Mouse (Mus musculus) midbrain, embryonic 16.5 days (tissue): ENCODE results near the gene Dcst1. TPM values are rescaled to one million over a fixed set of nuclear protein-coding genes. Genes with fewer than 3 reads are reported as not detected.

Source experiments
- ATAC-seq: fragments of 200-750 bp; cut with Nextera tagmentation; 2 replicates; pipeline ENCODE4 v1.8.0; 2017; ENCODE audit warnings: moderate TSS enrichment
- H3K27ac ChIP-seq: fragments of 300-500 bp; sonication (generic); 2 replicates; pipeline ENCODE4 v1.5.1; 2014; ENCODE audit warnings: mild to moderate bottlenecking, low read length, mixed read lengths
- H3K27me3 ChIP-seq: fragments of 300-500 bp; sonication (generic); 2 replicates; pipeline ENCODE4 v1.6.1; 2014; ENCODE audit warnings: low read depth, low read length, mixed read lengths; ENCODE audit not compliant: control insufficient read depth, insufficient read depth
- H3K36me3 ChIP-seq: fragments of 300-500 bp; sonication (generic); 2 replicates; pipeline ENCODE4 v1.6.1; 2014; ENCODE audit warnings: mild to moderate bottlenecking, low read length, moderate library complexity, mixed read lengths; ENCODE audit not compliant: control insufficient read depth, insufficient read depth
- H3K4me1 ChIP-seq: fragments of 300-500 bp; sonication (generic); 2 replicates; pipeline ENCODE4 v1.6.1; 2014; ENCODE audit warnings: mild to moderate bottlenecking, low read length, mixed read lengths; ENCODE audit not compliant: control insufficient read depth, insufficient read depth
- H3K4me2 ChIP-seq: fragments of 300-500 bp; sonication (generic); 2 replicates; pipeline ENCODE4 v1.6.1; 2014; ENCODE audit warnings: mild to moderate bottlenecking, low read length, mixed read lengths
- H3K4me3 ChIP-seq: fragments of 300-500 bp; sonication (generic); 2 replicates; pipeline ENCODE4 v1.5.1; 2014; ENCODE audit warnings: low read depth, mild to moderate bottlenecking, low read length, moderate library complexity, mixed read lengths
- H3K9ac ChIP-seq: fragments of 300-500 bp; sonication (generic); 2 replicates; pipeline ENCODE4 v1.6.1; 2014; ENCODE audit warnings: low read depth, low read length, mixed read lengths
- H3K9me3 ChIP-seq: fragments of 300-500 bp; sonication (generic); replicated peaks from 2 replicates; pipeline ENCODE4 v1.6.1; 2014; ENCODE audit warnings: mild to moderate bottlenecking, low read length, mixed read lengths; ENCODE audit not compliant: control insufficient read depth, poor library complexity, severe bottlenecking
- WGBS: fragments of 180-500 bp; shearing (Covaris S2); extraction: QIAGEN DNeasy Blood & Tissue Kit; methylation state at CpG from one replicate; pipeline ENCODE4 v1.1.7; 2014; 5-methylcytosine and 5-hydroxymethylcytosine counted together
- polyA plus RNA-seq: library from polyadenylated mRNA; unstranded; fragments of >200 nt; fragmentation: Nextera tagmentation; extraction: Ambion mirVana; gene quantifications from 2 replicates; pipeline ENCODE4 v1.2.1, GENCODE M21; 2015

Gene Dcst1
- polyA plus RNA-seq, 1 experiment from 2014 or later = 0.98 TPM

- Histone ChIP-seq H3K9me3 (no peaks in the 10 kb centered on the region), H3K36me3 (no peaks in the 10 kb centered on the region), H3K4me2 (peak overlapping the region; percentile 99), H3K4me1 (peaks cover 53% of the 10 kb centered on the region), H3K9ac (peak overlapping the region; percentile 72), H3K4me3 (peak overlapping the region; percentile 55), H3K27me3 (peaks cover 21% of the 10 kb centered on the region), H3K27ac (0 out of 2 replicates have a peak overlapping the region, but pooled peaks have one; percentile 8)
- no peak for ATAC-seq
- 11% methylated on average over 18 of the region's 19 CpGs for WGBS
These were observed 25.9 kb upstream of the Dcst1 start for GRCm38 (mm10) chr3:89390699-89391662.

- no peaks in the 10 kb centered on the region for H3K36me3 ChIP-seq
- peaks cover 45% of the 10 kb centered on the region for H3K4me1 ChIP-seq
- 65% methylated on average over 3 of the region's 5 CpGs for WGBS
- H3K9ac ChIP-seq = no peak overlapping the region
- no peaks in the 10 kb centered on the region for H3K9me3 ChIP-seq
- H3K27me3 ChIP-seq = peaks cover 17% of the 10 kb centered on the region
- no peak overlapping the region for H3K27ac ChIP-seq
- ATAC-seq = no peak
- H3K4me2 ChIP-seq = no peak overlapping the region
- H3K4me3 ChIP-seq = no peak overlapping the region
These were observed 25.1 kb upstream of the Dcst1 start for GRCm38 (mm10) chr3:89390111-89390515.

GRCm38 (mm10) chr3:89388901-89389740 lies 24.1 kb upstream of the Dcst1 start:
- Histone ChIP-seq H3K9ac (no peak overlapping the region), H3K36me3 (no peaks in the 10 kb centered on the region), H3K27ac (no peak overlapping the region), H3K4me3 (no peak overlapping the region), H3K4me2 (no peak overlapping the region), H3K27me3 (peaks cover 10% of the 10 kb centered on the region; the same call in 1 of the 2 replicates), H3K4me1 (peaks cover 35% of the 10 kb centered on the region), H3K9me3 (no peaks in the 10 kb centered on the region)
- ATAC-seq = no peak
- WGBS = 72% methylated on average over 6 of the region's 6 CpGs

GRCm38 (mm10) chr3:89388134-89388881 lies 23.3 kb upstream of the Dcst1 start:
- Histone ChIP-seq H3K27me3 (0 out of 2 replicates have a peak, but pooled peaks cover 5% of the 10 kb centered on the region), H3K4me3 (no peak overlapping the region), H3K4me1 (peaks cover 26% of the 10 kb centered on the region), H3K27ac (no peak overlapping the region), H3K9me3 (no peaks in the 10 kb centered on the region), H3K4me2 (no peak overlapping the region), H3K9ac (no peak overlapping the region), H3K36me3 (no peaks in the 10 kb centered on the region)
- WGBS = 70% methylated on average over 11 of the region's 11 CpGs
- ATAC-seq = 0 out of 2 replicates have a peak, but pooled peaks have one; percentile 1

GRCm38 (mm10) chr3:89387632-89388031 lies 22.6 kb upstream of the Dcst1 start:
- WGBS = 77% methylated on average over 11 of the region's 11 CpGs
- H3K36me3 ChIP-seq = no peaks in the 10 kb centered on the region
- no peak overlapping the region for H3K4me3 ChIP-seq
- no peak overlapping the region for H3K9ac ChIP-seq
- no peak overlapping the region for H3K4me2 ChIP-seq
- no peaks in the 10 kb centered on the region for H3K9me3 ChIP-seq
- H3K4me1 ChIP-seq = peaks cover 20% of the 10 kb centered on the region
- no peak overlapping the region for H3K27ac ChIP-seq
- H3K27me3 ChIP-seq = 0 out of 2 replicates have a peak, but pooled peaks cover 3% of the 10 kb centered on the region
- ATAC-seq = no peak

- Histone ChIP-seq H3K4me1 (peaks cover 11% of the 10 kb centered on the region), H3K27me3 (no peaks in the 10 kb centered on the region), H3K27ac (no peak overlapping the region), H3K36me3 (no peaks in the 10 kb centered on the region), H3K4me3 (no peak overlapping the region), H3K4me2 (no peak overlapping the region), H3K9me3 (no peaks in the 10 kb centered on the region), H3K9ac (no peak overlapping the region)
- WGBS = 54% methylated on average over 17 of the region's 17 CpGs
- no peak for ATAC-seq
These were observed 21.7 kb upstream of the Dcst1 start for GRCm38 (mm10) chr3:89386438-89387420.

- Histone ChIP-seq H3K9me3 (no peaks in the 10 kb centered on the region), H3K36me3 (no peaks in the 10 kb centered on the region), H3K4me1 (no peaks in the 10 kb centered on the region), H3K9ac (no peak overlapping the region), H3K4me2 (no peak overlapping the region), H3K4me3 (no peak overlapping the region), H3K27ac (no peak overlapping the region), H3K27me3 (no peaks in the 10 kb centered on the region)
- whole genome bisulfite sequencing = 46% methylated on average over 9 of the region's 11 CpGs
- ATAC-seq = no peak
These were observed 20.4 kb upstream of the Dcst1 start for GRCm38 (mm10) chr3:89385451-89385850.
